Mouse (Mus musculus): ENCODE data around the gene Slitrk6.

The Slitrk6 gene

GRCm38 (mm10) chr14:110754484-110755307 lies at the start of gene Slitrk6:
TSS of gene Slitrk6 (minus strand) at chr14:110755149.
- no peak for DNase-seq (ENCODE audit: low spot score)

GRCm38 (mm10) chr14:110777546-110777945 lies 22.6 kb upstream of the Slitrk6 start:
- DNase-seq (ENCODE audit: low spot score) = no peak

- no peak for DNase-seq (ENCODE audit: low spot score)
Measured at GRCm38 (mm10) chr14:110770694-110771093, 15.7 kb upstream of the Slitrk6 start.

GRCm38 (mm10) chr14:110762588-110763220 lies 7.8 kb upstream of the Slitrk6 start:
- DNase-seq (ENCODE audit: low spot score) = no peak

GRCm38 (mm10) chr14:110760909-110761308 lies 6.0 kb upstream of the Slitrk6 start:
- no peak for DNase-seq (ENCODE audit: low spot score)

- DNase-seq (ENCODE audit: low spot score) = no peak
Measured at GRCm38 (mm10) chr14:110755308-110755650, 330 bp upstream of the Slitrk6 start.

GRCm38 (mm10) chr14:110739861-110740260 lies 15.1 kb downstream of the Slitrk6 start:
- no peak for DNase-seq (ENCODE audit: low spot score)

GRCm38 (mm10) chr14:110739368-110739767 lies 15.6 kb downstream of the Slitrk6 start:
- DNase-seq (ENCODE audit: low spot score) = no peak

GRCm38 (mm10) chr14:110728344-110728910 lies 26.5 kb downstream of the Slitrk6 start:
- no peak for DNase-seq (ENCODE audit: low spot score)

GRCm38 (mm10) chr14:110724026-110724576 lies 30.8 kb downstream of the Slitrk6 start:
- DNase-seq (ENCODE audit: low spot score) = no peak
